Mouse (Mus musculus) midbrain, embryonic 15.5 days (tissue): ENCODE results near the gene Hoxa9. TPM values are rescaled to one million over a fixed set of nuclear protein-coding genes. Genes with fewer than 3 reads are reported as not detected.

Experiments used
- ATAC-seq: fragments of 200-750 bp; cut with Nextera tagmentation; replicated peaks from 2 replicates; pipeline ENCODE4 v1.8.0; 2017; ENCODE audit warnings: moderate TSS enrichment
- H3K27ac ChIP-seq: fragments of 300-500 bp; sonication (generic); 2 replicates; pipeline ENCODE4 v1.5.1; 2015; ENCODE audit warnings: mild to moderate bottlenecking, inconsistent platforms
- H3K27me3 ChIP-seq: fragments of 300-500 bp; sonication (generic); replicated peaks from 2 replicates; pipeline ENCODE4 v1.6.1; 2015; ENCODE audit warnings: inconsistent platforms
- H3K36me3 ChIP-seq: fragments of 300-500 bp; sonication (generic); replicated peaks from 2 replicates; pipeline ENCODE4 v1.6.1; 2015; ENCODE audit warnings: inconsistent platforms
- H3K4me1 ChIP-seq: fragments of 300-500 bp; sonication (generic); 2 replicates; pipeline ENCODE4 v1.6.1; 2015; ENCODE audit warnings: inconsistent platforms
- H3K4me2 ChIP-seq: fragments of 300-500 bp; sonication (generic); 2 replicates; pipeline ENCODE4 v1.6.1; 2015; ENCODE audit warnings: inconsistent platforms, mild to moderate bottlenecking, moderate library complexity
- H3K4me3 ChIP-seq: fragments of 300-500 bp; sonication (generic); 2 replicates; pipeline ENCODE4 v1.5.1; 2015; ENCODE audit warnings: mild to moderate bottlenecking, inconsistent platforms
- H3K9ac ChIP-seq: fragments of 300-500 bp; sonication (generic); 2 replicates; pipeline ENCODE4 v1.6.1; 2015; ENCODE audit warnings: mild to moderate bottlenecking, inconsistent platforms
- H3K9me3 ChIP-seq: fragments of 300-500 bp; sonication (generic); 2 replicates; pipeline ENCODE4 v1.6.1; 2016; ENCODE audit warnings: inconsistent platforms
- WGBS: fragments of 180-500 bp; shearing (Covaris S2); methylation state at CpG from one replicate; pipeline ENCODE4 v1.1.7; 2015; ENCODE audit warnings: mixed read lengths; 5-methylcytosine and 5-hydroxymethylcytosine counted together
- polyA plus RNA-seq: library from polyadenylated mRNA; unstranded; fragments of >200 nt; fragmentation: Nextera tagmentation; extraction: Ambion mirVana; gene quantifications from 2 replicates; pipeline ENCODE4 v1.2.1, GENCODE M21; 2015

The Hoxa9 gene
- polyA plus RNA-seq, 1 experiment from 2014 or later = not detected

- H3K9me3 ChIP-seq = no peaks in the 10 kb centered on the region
- peaks cover 17% of the 10 kb centered on the region for H3K4me1 ChIP-seq
- peaks cover 98% of the 10 kb centered on the region for H3K27me3 ChIP-seq
- H3K4me3 ChIP-seq = peak overlapping the region; percentile 48; the same call in 1 of the 2 replicates
- no peak overlapping the region for H3K9ac ChIP-seq
- H3K4me2 ChIP-seq = peak overlapping the region; percentile 88
- no peak overlapping the region for H3K27ac ChIP-seq
- 7% methylated on average over 12 of the region's 12 CpGs for WGBS
- ATAC-seq = no peak
- H3K36me3 ChIP-seq = no peaks in the 10 kb centered on the region
Measured at GRCm38 (mm10) chr6:52220865-52221310, 10.0 kb downstream of the Hoxa9 start.

GRCm38 (mm10) chr6:52220003-52220864, 10.7 kb downstream of the Hoxa9 start:
- H3K36me3 ChIP-seq = no peaks in the 10 kb centered on the region
- WGBS = 10% methylated on average over 32 of the region's 32 CpGs
- H3K27me3 ChIP-seq = peaks cover 98% of the 10 kb centered on the region
- H3K4me2 ChIP-seq = no peak overlapping the region
- no peak overlapping the region for H3K27ac ChIP-seq
- no peak for ATAC-seq
- peaks cover 17% of the 10 kb centered on the region for H3K4me1 ChIP-seq
- no peak overlapping the region for H3K4me3 ChIP-seq
- no peak overlapping the region for H3K9ac ChIP-seq
- no peaks in the 10 kb centered on the region for H3K9me3 ChIP-seq

GRCm38 (mm10) chr6:52219234-52219942, 11.5 kb downstream of the Hoxa9 start:
- no peak overlapping the region for H3K4me2 ChIP-seq
- H3K4me3 ChIP-seq = no peak overlapping the region
- no peak overlapping the region for H3K27ac ChIP-seq
- no peaks in the 10 kb centered on the region for H3K36me3 ChIP-seq
- H3K27me3 ChIP-seq = peaks cover 98% of the 10 kb centered on the region
- no peaks in the 10 kb centered on the region for H3K9me3 ChIP-seq
- H3K9ac ChIP-seq = no peak overlapping the region
- WGBS = 20% methylated on average over 9 of the region's 9 CpGs
- ATAC-seq = no peak
- H3K4me1 ChIP-seq = peaks cover 17% of the 10 kb centered on the region

- no peaks in the 10 kb centered on the region for H3K9me3 ChIP-seq
- H3K4me2 ChIP-seq = no peak overlapping the region
- peaks cover 98% of the 10 kb centered on the region for H3K27me3 ChIP-seq
- WGBS = 7% methylated on average over 14 of the region's 14 CpGs
- no peak overlapping the region for H3K4me3 ChIP-seq
- H3K9ac ChIP-seq = no peak overlapping the region
- ATAC-seq = no peak
- H3K4me1 ChIP-seq = peaks cover 17% of the 10 kb centered on the region
- H3K36me3 ChIP-seq = no peaks in the 10 kb centered on the region
- no peak overlapping the region for H3K27ac ChIP-seq
Measured at GRCm38 (mm10) chr6:52218643-52219215, 12.2 kb downstream of the Hoxa9 start.

GRCm38 (mm10) chr6:52217895-52218642, 12.8 kb downstream of the Hoxa9 start:
- H3K4me3 ChIP-seq = no peak overlapping the region
- H3K9me3 ChIP-seq = no peaks in the 10 kb centered on the region
- 5% methylated on average over 23 of the region's 23 CpGs for WGBS
- no peaks in the 10 kb centered on the region for H3K36me3 ChIP-seq
- H3K9ac ChIP-seq = no peak overlapping the region
- H3K27ac ChIP-seq = no peak overlapping the region
- peaks cover 98% of the 10 kb centered on the region for H3K27me3 ChIP-seq
- ATAC-seq = no peak
- H3K4me2 ChIP-seq = no peak overlapping the region
- peaks cover 17% of the 10 kb centered on the region for H3K4me1 ChIP-seq

GRCm38 (mm10) chr6:52217459-52217768, 13.5 kb downstream of the Hoxa9 start:
- Histone ChIP-seq H3K27ac (no peak overlapping the region), H3K27me3 (peaks cover 98% of the 10 kb centered on the region), H3K36me3 (no peaks in the 10 kb centered on the region), H3K4me3 (0 out of 2 replicates have a peak overlapping the region, but pooled peaks have one; percentile 1), H3K9ac (no peak overlapping the region), H3K4me2 (peak overlapping the region; percentile 3; the same call in 1 of the 2 replicates), H3K4me1 (peaks cover 17% of the 10 kb centered on the region), H3K9me3 (no peaks in the 10 kb centered on the region)
- WGBS = under 1% methylated on average over 25 of the region's 25 CpGs
- no peak for ATAC-seq

GRCm38 (mm10) chr6:52216691-52217458, 14.0 kb downstream of the Hoxa9 start:
- Histone ChIP-seq H3K4me2 (peak overlapping the region; percentile 3; the same call in 1 of the 2 replicates), H3K9me3 (no peaks in the 10 kb centered on the region), H3K36me3 (no peaks in the 10 kb centered on the region), H3K9ac (no peak overlapping the region), H3K4me1 (peaks cover 17% of the 10 kb centered on the region), H3K27me3 (peaks cover 98% of the 10 kb centered on the region), H3K27ac (no peak overlapping the region), H3K4me3 (0 out of 2 replicates have a peak overlapping the region, but pooled peaks have one; percentile 1)
- no peak for ATAC-seq
- 3% methylated on average over 60 of the region's 60 CpGs for WGBS

GRCm38 (mm10) chr6:52215771-52216535, 14.9 kb downstream of the Hoxa9 start:
- Histone ChIP-seq H3K4me3 (no peak overlapping the region), H3K27ac (no peak overlapping the region), H3K9me3 (no peaks in the 10 kb centered on the region), H3K27me3 (peaks cover 98% of the 10 kb centered on the region), H3K36me3 (no peaks in the 10 kb centered on the region), H3K4me1 (peaks cover 16% of the 10 kb centered on the region), H3K9ac (no peak overlapping the region), H3K4me2 (no peak overlapping the region)
- 2% methylated on average over 30 of the region's 30 CpGs for WGBS
- ATAC-seq = no peak

- Histone ChIP-seq H3K36me3 (no peaks in the 10 kb centered on the region), H3K9me3 (no peaks in the 10 kb centered on the region), H3K4me3 (no peak overlapping the region), H3K27me3 (peaks cover 97% of the 10 kb centered on the region), H3K9ac (no peak overlapping the region), H3K4me1 (peaks cover 16% of the 10 kb centered on the region), H3K4me2 (no peak overlapping the region), H3K27ac (no peak overlapping the region)
- no peak for ATAC-seq
- 14% methylated on average over 3 of the region's 3 CpGs for WGBS
Measured at GRCm38 (mm10) chr6:52215070-52215469, 15.8 kb downstream of the Hoxa9 start.

GRCm38 (mm10) chr6:52214271-52214670, 16.6 kb downstream of the Hoxa9 start:
- Histone ChIP-seq H3K9me3 (no peaks in the 10 kb centered on the region), H3K4me3 (no peak overlapping the region), H3K4me1 (peaks cover 16% of the 10 kb centered on the region), H3K9ac (no peak overlapping the region), H3K36me3 (no peaks in the 10 kb centered on the region), H3K27ac (no peak overlapping the region), H3K4me2 (no peak overlapping the region), H3K27me3 (peaks cover 97% of the 10 kb centered on the region)
- no peak for ATAC-seq
- WGBS = 12% methylated on average over 5 of the region's 5 CpGs
